Mouse (Mus musculus): Measurements from ENCODE around the gene Commd8. TPM values are rescaled to one million over a fixed set of nuclear protein-coding genes. Genes with fewer than 3 reads are reported as not detected.

The Commd8 gene
- polyA plus RNA-seq, 1 experiment from 2014 or later, result 117 TPM

DNA sequence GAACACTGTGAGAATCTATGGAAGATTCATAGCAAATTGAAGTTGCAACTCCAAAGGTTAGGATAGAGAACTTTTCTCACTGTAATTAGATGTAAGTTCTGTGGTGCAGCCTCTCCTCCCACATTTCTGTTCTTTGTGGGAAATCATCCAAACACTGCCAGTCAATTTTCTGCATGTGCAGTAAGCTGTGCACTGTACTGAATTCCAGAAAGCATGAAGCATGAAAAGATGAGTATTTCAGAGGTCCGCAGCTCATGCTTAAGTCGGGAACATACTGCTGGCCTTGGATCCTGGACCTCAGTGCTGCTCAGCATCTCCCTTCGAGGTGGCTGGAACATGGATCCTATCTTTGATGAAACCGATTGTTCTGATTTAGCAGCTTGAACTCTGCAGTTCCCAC lies 41.3 kb downstream of the Commd8 start:
- H3K4me3 ChIP-seq (ENCODE audit: low read depth, low read length), result no peak overlapping the region
- no peaks in the 10 kb centered on the region for H3K27me3 ChIP-seq (ENCODE audit: control insufficient read depth, insufficient read depth, low read length)
- H3K36me3 ChIP-seq (ENCODE audit: control insufficient read depth, insufficient read depth, low read length), result no peaks in the 10 kb centered on the region
- H3K4me1 ChIP-seq (replicated peaks; ENCODE audit: control insufficient read depth, insufficient read depth), result no peaks in the 10 kb centered on the region
- H3K27ac ChIP-seq (replicated peaks), result no peak overlapping the region
- H3K4me2 ChIP-seq (replicated peaks; ENCODE audit: low read depth), result no peak overlapping the region
- H3K9ac ChIP-seq (ENCODE audit: low read length), result no peak overlapping the region
- H3K9me3 ChIP-seq (ENCODE audit: control insufficient read depth, low read length), result no peaks in the 10 kb centered on the region
- TF ChIP-seq CTCF (IDR thresholded peaks at IDR 0.05; ENCODE audit: low read depth), result no peak
- TF ChIP-seq EP300 (optimal IDR thresholded peaks at IDR 0.05), result no peak
- DNase-seq (ENCODE audit: low spot score), result no peak
- ATAC-seq (ENCODE audit: low FRiP score, low TSS enrichment), result no peak
- 87% methylated on average over 4 of the region's 4 CpGs for WGBS

DNA sequence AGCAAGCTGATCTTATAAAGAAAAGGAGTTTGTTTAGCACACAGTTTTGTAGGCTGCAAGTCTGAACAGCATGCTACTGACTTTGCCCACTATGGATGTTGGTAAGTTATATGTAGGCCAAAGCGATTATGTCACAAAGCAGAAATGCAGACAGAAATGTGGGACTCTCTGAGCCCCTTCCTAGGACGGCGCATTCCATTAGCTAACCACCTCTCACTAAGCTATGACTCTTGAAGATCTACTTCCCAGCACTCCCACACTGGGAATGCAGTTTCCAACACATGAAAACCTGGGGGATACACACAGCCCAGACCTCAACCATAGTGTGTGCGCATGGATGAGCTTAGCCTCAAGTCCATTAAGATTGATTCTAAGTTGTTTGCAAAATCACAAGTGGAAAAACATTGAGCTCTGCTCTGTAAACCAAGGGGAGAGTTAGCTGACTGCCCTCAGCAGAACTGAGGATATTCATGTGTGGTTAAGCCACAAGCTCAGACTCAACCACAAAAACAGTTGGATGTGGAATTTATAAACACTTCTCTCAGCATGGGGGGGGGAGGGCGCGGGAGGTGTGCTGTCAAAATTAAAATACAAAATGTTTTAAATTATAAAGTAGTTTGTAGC lies 45.5 kb downstream of the Commd8 start:
- Histone ChIP-seq H3K4me1 (replicated peaks; ENCODE audit: control insufficient read depth, insufficient read depth) (no peaks in the 10 kb centered on the region), H3K27me3 (ENCODE audit: control insufficient read depth, insufficient read depth, low read length) (no peaks in the 10 kb centered on the region)
- ATAC-seq (ENCODE audit: low FRiP score, low TSS enrichment), result no peak

More for the DNA sequence above, 45.5 kb downstream of the Commd8 start:
- Histone ChIP-seq H3K36me3 (ENCODE audit: control insufficient read depth, insufficient read depth, low read length) (no peaks in the 10 kb centered on the region), H3K9ac (ENCODE audit: low read length) (no peak overlapping the region), H3K4me3 (ENCODE audit: low read depth, low read length) (no peak overlapping the region), H3K9me3 (ENCODE audit: control insufficient read depth, low read length) (no peaks in the 10 kb centered on the region), H3K27ac (replicated peaks) (no peak overlapping the region), H3K4me2 (replicated peaks; ENCODE audit: low read depth) (no peak overlapping the region)
- no peak for TF ChIP-seq CTCF (IDR thresholded peaks at IDR 0.05; ENCODE audit: low read depth)
- TF ChIP-seq EP300 (optimal IDR thresholded peaks at IDR 0.05), result no peak
- WGBS, result 77% methylated on average over 6 of the region's 6 CpGs
- DNase-seq (ENCODE audit: low spot score), result no peak
